Mouse (Mus musculus): ENCODE measurements at regions not wholly inside any gene's neighbourhood (a gene's known extent, or its start where the extent isn't known, plus 50 kb on each side); places are given as distances from the start of the nearest gene placed in this dataset.

DNA sequence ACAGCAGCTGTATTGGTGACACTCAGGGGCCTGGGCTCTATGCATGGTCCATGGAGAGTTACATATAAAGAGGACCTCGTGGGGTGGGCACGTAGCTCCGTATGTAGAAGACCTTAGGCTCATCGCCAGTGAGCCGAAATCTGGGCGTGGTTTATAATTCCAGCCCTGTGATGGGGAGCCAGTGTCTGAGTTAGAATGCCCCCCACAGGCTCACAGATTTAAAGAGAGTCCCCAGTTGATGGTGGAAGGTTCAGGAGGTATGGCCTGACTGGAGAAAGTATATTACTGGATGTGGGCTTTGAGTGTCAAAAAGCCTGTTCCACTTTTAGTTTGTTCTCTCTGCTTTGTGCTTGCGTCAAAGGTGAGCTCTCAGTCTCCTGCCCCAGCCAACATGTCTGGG, 54.8 kb downstream of the 1700122O11Rik start:
- WGBS = 83% methylated on average over 7 of the region's 7 CpGs
- H3K4me3 ChIP-seq (replicated peaks) = no peak overlapping the region
- H3K9ac ChIP-seq (replicated peaks) = no peak overlapping the region
- H3K4me2 ChIP-seq = no peak overlapping the region
- no peaks in the 10 kb centered on the region for H3K36me3 ChIP-seq
- ATAC-seq (ENCODE audit: low FRiP score) = no peak
- peaks cover 6% of the 10 kb centered on the region; the same call in 1 of the 2 replicates for H3K4me1 ChIP-seq
- H3K9me3 ChIP-seq (replicated peaks) = no peaks in the 10 kb centered on the region
- H3K27me3 ChIP-seq (replicated peaks) = 0 out of 2 replicates have a peak, but pooled peaks cover 7% of the 10 kb centered on the region
- H3K27ac ChIP-seq (replicated peaks) = no peak overlapping the region

DNA sequence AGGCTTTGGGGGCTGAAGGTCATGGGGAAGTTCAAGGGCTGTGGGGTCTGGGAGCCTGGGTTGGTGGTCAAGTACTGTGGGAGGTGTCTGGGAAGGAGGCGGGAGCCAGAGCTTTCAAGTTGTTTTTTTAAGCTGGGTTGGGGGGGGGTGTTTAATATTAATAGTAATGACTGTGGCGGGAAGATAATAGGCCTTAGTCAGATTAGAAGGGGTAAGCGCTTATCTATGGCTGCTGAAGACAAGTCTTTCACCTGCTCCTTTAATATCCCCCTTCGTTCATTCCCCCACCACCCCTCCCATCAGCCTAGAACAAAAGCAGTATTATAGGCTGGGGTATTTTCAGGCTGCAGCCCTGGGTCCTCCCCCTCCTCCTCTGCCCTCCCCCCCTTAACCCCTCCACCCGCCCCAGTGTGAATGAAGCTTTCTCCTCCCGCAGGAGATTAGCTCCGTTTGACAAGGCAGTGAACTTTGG, 56.5 kb downstream of the 1700122O11Rik start:
- WGBS = 9% methylated on average over 7 of the region's 7 CpGs
- Histone ChIP-seq H3K4me1 (peaks cover 10% of the 10 kb centered on the region), H3K9me3 (replicated peaks) (no peaks in the 10 kb centered on the region), H3K36me3 (no peaks in the 10 kb centered on the region), H3K4me2 (no peak overlapping the region), H3K9ac (replicated peaks) (no peak overlapping the region), H3K27ac (replicated peaks) (no peak overlapping the region), H3K4me3 (replicated peaks) (no peak overlapping the region), H3K27me3 (replicated peaks) (peaks cover 10% of the 10 kb centered on the region; the same call in 1 of the 2 replicates)
- peak; percentile 48; the same call in 1 of the 2 replicates for ATAC-seq (ENCODE audit: low FRiP score)

DNA sequence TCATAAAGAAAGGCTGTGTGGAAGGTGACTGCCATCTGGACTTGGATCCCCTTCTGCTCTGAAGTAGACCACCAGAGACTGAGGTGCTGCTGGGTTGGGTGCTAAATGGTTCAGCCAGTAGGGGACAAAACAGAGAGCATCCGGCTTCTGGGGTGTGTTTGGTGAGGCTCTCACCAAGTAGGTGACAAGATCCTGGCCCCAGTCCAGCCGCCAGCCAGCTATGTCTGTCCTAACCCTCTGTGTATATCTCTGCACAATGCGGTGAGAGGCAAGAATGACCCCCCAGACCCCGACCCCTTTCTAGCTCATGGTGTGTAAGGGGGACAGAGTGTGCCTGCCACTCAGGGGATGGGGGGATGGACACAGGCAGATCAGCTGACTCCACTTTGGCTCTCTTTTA, 54.8 kb upstream of the Foxp4 start:
- no peak overlapping the region for H3K27ac ChIP-seq (replicated peaks)
- WGBS = 77% methylated on average over 4 of the region's 4 CpGs
- H3K36me3 ChIP-seq = no peaks in the 10 kb centered on the region
- H3K4me1 ChIP-seq = peaks cover 31% of the 10 kb centered on the region
- no peak for ATAC-seq (ENCODE audit: low FRiP score)
- H3K4me3 ChIP-seq (replicated peaks) = no peak overlapping the region
- H3K4me2 ChIP-seq = no peak overlapping the region
- no peaks in the 10 kb centered on the region for H3K9me3 ChIP-seq (replicated peaks)
- H3K9ac ChIP-seq (replicated peaks) = no peak overlapping the region
- peaks cover 19% of the 10 kb centered on the region for H3K27me3 ChIP-seq (replicated peaks)

DNA sequence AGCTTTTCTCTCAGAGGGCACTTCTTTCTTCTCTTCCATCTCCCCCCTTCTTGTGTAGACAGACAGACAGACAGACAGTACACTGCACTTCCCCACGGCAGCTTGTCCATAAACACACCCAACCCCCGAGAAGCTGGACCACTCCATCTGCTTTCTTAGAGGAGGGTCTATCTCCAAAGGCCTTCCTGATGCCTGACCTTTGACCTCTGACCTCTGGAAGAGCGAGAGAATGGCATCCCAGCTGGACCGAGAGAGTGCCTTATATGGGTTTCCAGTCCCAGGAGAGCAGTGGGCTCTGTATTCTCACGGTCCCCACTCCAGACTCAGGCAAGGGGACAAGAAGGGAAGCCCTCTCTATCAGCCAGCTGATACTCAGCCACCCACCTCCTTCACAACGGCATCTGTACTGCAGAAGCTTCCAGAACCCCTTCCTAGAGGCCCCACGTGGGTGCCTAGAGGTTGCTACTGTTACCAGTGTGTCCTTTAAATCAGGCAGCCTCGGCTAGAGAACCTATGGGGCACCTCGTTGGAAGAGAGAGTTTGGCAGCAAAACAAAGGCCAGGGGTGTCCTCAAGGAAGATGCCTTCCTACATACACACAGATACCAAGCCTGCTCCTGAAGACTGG, 54.1 kb upstream of the Foxp4 start:
- WGBS = 29% methylated on average over 9 of the region's 9 CpGs
- peaks cover 20% of the 10 kb centered on the region for H3K27me3 ChIP-seq (replicated peaks)
- H3K4me1 ChIP-seq = peaks cover 38% of the 10 kb centered on the region
- no peak overlapping the region for H3K4me2 ChIP-seq
- H3K9me3 ChIP-seq (replicated peaks) = no peaks in the 10 kb centered on the region
- H3K4me3 ChIP-seq (replicated peaks) = no peak overlapping the region
- H3K27ac ChIP-seq (replicated peaks) = no peak overlapping the region
- ATAC-seq (ENCODE audit: low FRiP score) = no peak
- no peaks in the 10 kb centered on the region for H3K36me3 ChIP-seq
- no peak overlapping the region for H3K9ac ChIP-seq (replicated peaks)

DNA sequence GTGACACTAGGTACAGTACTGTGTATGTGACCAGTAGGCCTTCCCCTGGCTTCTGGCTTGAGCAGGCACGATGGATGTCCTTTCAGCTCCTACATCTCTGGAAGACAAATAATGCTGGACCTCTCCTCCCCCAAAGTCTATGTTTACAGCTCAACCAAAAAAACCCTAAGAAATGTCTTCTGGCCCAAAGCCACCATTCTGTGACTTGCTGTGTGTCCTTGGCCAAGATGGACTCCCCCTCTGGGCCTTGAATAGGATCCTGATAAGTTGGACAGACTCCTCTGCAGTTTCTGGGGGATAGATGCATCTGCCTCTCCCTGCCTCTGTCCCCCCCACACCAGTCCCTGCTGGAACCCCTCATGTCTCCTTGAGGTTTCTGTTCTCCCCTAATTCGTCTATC, 53.6 kb upstream of the Foxp4 start:
- Histone ChIP-seq H3K27me3 (replicated peaks) (peaks cover 24% of the 10 kb centered on the region), H3K4me3 (replicated peaks) (no peak overlapping the region), H3K4me2 (no peak overlapping the region), H3K36me3 (no peaks in the 10 kb centered on the region), H3K9ac (replicated peaks) (no peak overlapping the region), H3K4me1 (peaks cover 41% of the 10 kb centered on the region), H3K27ac (replicated peaks) (no peak overlapping the region), H3K9me3 (replicated peaks) (no peaks in the 10 kb centered on the region)
- 70% methylated on average over 2 of the region's 2 CpGs for WGBS
- no peak for ATAC-seq (ENCODE audit: low FRiP score)

DNA sequence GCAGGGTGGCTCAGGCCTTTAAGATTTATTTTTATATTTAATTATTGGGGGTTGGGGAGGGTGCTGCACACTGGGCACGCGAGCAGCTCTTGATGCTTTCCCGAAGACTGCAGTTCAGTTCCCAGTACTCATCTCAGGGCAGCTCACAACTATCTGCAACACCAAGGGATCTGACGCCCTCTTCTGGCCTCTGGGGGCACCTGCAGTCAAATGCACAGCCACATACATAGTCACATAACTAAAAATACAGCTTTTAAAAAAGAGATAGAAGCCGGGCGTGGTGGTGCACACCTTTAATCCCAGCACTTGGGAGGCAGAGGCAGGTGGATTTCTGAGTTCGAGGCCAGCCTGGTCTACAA, 52.5 kb upstream of the Foxp4 start:
- Histone ChIP-seq H3K4me1 (peaks cover 41% of the 10 kb centered on the region), H3K27ac (replicated peaks) (peak overlapping the region; percentile 79; the same call in 1 of the 2 replicates), H3K4me3 (replicated peaks) (no peak overlapping the region), H3K9ac (replicated peaks) (no peak overlapping the region), H3K9me3 (replicated peaks) (no peaks in the 10 kb centered on the region), H3K27me3 (replicated peaks) (peaks cover 28% of the 10 kb centered on the region), H3K36me3 (no peaks in the 10 kb centered on the region), H3K4me2 (no peak overlapping the region)
- 86% methylated on average over 7 of the region's 7 CpGs for WGBS
- no peak for ATAC-seq (ENCODE audit: low FRiP score)

DNA sequence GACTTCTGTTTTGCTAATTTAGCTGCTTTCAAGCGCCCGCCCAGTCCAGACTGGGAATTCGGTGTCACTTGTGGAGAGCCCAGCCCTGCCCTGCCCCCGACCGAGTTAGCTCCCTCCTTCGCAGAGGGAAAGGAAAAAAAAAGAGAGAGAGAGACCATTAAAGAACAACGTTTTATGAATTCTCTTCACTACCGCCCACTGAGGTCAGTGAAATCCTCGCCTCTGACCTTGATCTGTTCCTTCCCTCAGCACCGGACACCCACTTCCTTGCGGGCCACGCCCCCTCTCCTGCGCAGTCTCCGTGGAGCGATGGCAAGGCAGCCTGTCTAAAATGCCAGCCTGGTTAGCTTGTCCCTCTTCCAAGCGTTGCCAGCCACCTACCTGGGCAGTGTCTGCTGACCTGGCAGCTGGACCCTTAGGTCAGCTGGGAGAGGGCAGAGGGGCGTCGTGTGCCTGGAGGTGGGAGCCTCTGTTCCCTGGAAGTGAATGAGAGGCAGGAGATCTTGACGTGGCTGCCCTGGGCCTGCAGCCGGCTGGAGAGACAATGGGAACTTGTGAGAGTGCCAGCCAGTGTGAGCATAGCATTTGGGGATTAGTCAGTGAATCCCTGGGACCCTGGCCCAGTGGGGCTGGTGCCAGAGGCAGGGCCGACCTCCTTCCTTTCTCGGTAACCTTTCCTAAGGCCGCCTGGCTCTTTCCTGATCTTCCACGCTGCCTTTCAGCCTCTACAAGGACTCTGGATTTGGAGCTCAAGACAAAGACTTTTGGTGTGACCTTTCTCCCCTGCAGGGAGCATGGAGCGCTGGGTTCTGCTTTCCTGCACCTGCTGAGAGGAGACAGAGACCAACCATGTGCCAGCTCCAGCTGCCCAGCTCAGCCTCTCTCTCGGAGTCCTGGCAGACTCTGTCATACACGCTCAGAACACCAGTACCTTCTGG, 51.9 kb upstream of the Foxp4 start:
- Histone ChIP-seq H3K36me3 (no peaks in the 10 kb centered on the region), H3K27ac (replicated peaks) (peak overlapping the region; percentile 79), H3K9me3 (replicated peaks) (no peaks in the 10 kb centered on the region), H3K4me1 (peaks cover 36% of the 10 kb centered on the region), H3K27me3 (replicated peaks) (peaks cover 28% of the 10 kb centered on the region), H3K9ac (replicated peaks) (peak overlapping the region; percentile 1; the same call in 1 of the 2 replicates), H3K4me2 (peak overlapping the region; percentile 67), H3K4me3 (replicated peaks) (peak overlapping the region; percentile 34)
- whole genome bisulfite sequencing = 6% methylated on average over 27 of the region's 27 CpGs
- peak; percentile 30; the same call in 1 of the 2 replicates for ATAC-seq (ENCODE audit: low FRiP score)

DNA sequence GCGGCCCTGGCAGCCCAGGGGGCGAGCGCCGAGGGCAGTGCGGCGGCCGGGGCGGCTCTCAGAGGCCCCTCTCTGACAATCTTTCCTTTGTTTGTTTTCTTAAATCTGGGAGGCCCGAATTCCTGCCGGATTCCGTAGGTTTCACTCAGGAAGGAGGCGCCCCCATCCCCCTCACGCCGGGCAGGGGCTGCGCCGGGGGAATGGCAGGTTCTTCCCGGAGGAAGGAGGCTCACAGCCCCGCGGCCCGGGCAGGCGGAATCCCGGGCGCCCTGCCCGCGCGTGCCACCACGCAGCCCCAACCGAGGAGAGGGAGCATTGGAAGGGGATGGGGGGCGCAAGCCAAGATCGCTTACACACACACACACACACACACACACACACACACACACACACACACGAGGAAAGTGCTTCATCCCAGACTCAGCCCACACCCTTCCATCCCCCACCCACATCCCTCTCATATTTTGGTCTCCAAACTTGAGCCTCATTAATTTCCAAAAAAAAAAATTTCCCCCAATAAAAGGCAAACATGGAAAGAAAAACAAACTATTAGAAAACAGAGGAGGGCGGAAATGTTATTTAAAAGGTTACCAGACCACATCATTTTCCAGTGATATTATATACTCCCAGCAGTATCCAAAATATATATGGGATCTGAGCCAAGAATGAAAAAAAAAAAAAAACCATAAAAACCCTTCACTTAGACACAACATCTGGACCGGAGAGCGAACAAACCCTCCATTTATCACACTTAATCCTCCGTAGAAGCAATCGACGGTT, 51.0 kb upstream of the Foxp4 start:
- no peak for ATAC-seq (ENCODE audit: low FRiP score)
- H3K9ac ChIP-seq (replicated peaks) = 0 out of 2 replicates have a peak overlapping the region, but pooled peaks have one; percentile 24
- peak overlapping the region; percentile 67 for H3K4me2 ChIP-seq
- peaks cover 28% of the 10 kb centered on the region for H3K27me3 ChIP-seq (replicated peaks)
- H3K36me3 ChIP-seq = no peaks in the 10 kb centered on the region
- no peaks in the 10 kb centered on the region for H3K9me3 ChIP-seq (replicated peaks)
- peak overlapping the region; percentile 38 for H3K4me3 ChIP-seq (replicated peaks)
- 1% methylated on average over 36 of the region's 37 CpGs for WGBS
- H3K27ac ChIP-seq (replicated peaks) = peak overlapping the region; percentile 79; the same call in 1 of the 2 replicates
- H3K4me1 ChIP-seq = peaks cover 35% of the 10 kb centered on the region

DNA sequence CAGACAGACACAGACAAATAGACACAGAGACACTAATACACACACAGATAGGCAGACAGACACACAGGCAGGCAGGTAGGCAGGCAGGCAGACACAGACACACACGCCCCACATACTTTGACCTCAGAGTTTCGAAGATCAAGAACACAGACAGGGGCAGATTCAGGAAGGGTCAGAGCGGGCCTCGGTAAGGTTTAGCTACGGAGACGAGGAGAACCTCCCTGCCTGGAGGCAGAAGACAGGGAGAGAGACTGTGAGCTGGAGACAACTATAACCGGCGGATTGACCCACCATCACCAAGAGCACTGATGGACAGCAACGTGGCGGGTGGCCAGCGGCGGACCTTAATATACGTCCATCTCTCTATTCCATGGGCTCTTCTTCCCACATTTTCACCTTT, 50.1 kb upstream of the Foxp4 start:
- no peak overlapping the region; the same call in 1 of the 2 replicates for H3K27ac ChIP-seq (replicated peaks)
- H3K36me3 ChIP-seq = no peaks in the 10 kb centered on the region
- ATAC-seq (ENCODE audit: low FRiP score) = peak; percentile 33; the same call in 1 of the 2 replicates
- H3K4me1 ChIP-seq = peaks cover 35% of the 10 kb centered on the region
- H3K4me2 ChIP-seq = peak overlapping the region; percentile 67
- peaks cover 28% of the 10 kb centered on the region for H3K27me3 ChIP-seq (replicated peaks)
- no peaks in the 10 kb centered on the region for H3K9me3 ChIP-seq (replicated peaks)
- peak overlapping the region; percentile 12; the same call in 1 of the 2 replicates for H3K9ac ChIP-seq (replicated peaks)
- WGBS = 6% methylated on average over 13 of the region's 13 CpGs
- peak overlapping the region; percentile 38 for H3K4me3 ChIP-seq (replicated peaks)

Measured in neural tube, embryonic 15.5 days (tissue).